ENCODE assay signal across 9 mouse cellular contexts in genomic region chr6:17834493-17834892, GRCm38 (mm10).
A peak's percentile ranks its signal among the peaks of the same experiment; 100 is the strongest.
DNase-seq lines count a peak whose midpoint lies in the region; ATAC-seq and TF ChIP-seq lines count a peak whose summit lies in the region.
"Had no signal": no experiment of that assay in that cellular context is flagged by ENCODE, and none has a peak within 500 bp of the region (broad histone marks: within the 10 kb centered on the region; RNA-seq: fewer than 3 reads in every experiment).

No protein-coding gene starts in this region.

- no peaks in the 10 kb centered on the region for H3K4me1 ChIP-seq in hindbrain, postnatal 0 days (ENCODE audit: insufficient read depth, low read length)
- 0 out of 2 replicates have a peak, but pooled peaks cover 3% of the 10 kb centered on the region for H3K4me1 ChIP-seq in limb, embryonic 10.5 days

- peak; percentile 22 to 25 for DNase-seq in monocyte, adult 2 months (ENCODE audit: low read depth in 1 of 2, low spot score in 2 of 2)
- peak; percentile 70 to 80 for DNase-seq in adrenal gland, adult 18-20 months (ENCODE audit: low spot score in 2 of 2)
- DNase-seq in embryo, embryonic 10.5 days (ENCODE audit: low spot score): peak; percentile 85
- DNase-seq in hindbrain, postnatal 0 days (ENCODE audit: low spot score): peak; percentile 76
- peak; percentile 72 for DNase-seq in limb, embryonic 10.5 days (ENCODE audit: low spot score)
- peak; percentile 87 for DNase-seq in retina, embryonic 14.5 days (ENCODE audit: low spot score)
- DNase-seq in urinary bladder, postnatal 36 days (ENCODE audit: low spot score in 2 of 2): peak; percentile 46 to 48

- H3K9ac ChIP-seq in hindbrain, postnatal 0 days (replicated peaks; ENCODE audit: low read length): no peak overlapping the region
- H3K9ac ChIP-seq: heart, embryonic 13.5 days had no signal

- 35% methylated on average over 7 of the region's 7 CpGs for WGBS in hindbrain, postnatal 0 days
- WGBS in limb, embryonic 10.5 days: 41% methylated on average over 7 of the region's 7 CpGs

- H3K9me3 ChIP-seq in hindbrain, postnatal 0 days (ENCODE audit: low read length): no peaks in the 10 kb centered on the region
- H3K9me3 ChIP-seq in limb, embryonic 10.5 days (replicated peaks): no peaks in the 10 kb centered on the region

- 0 out of 2 replicates have a peak, but pooled peaks cover 4% of the 10 kb centered on the region for H3K36me3 ChIP-seq in hindbrain, postnatal 0 days (ENCODE audit: insufficient read depth, low read length)
- H3K36me3 ChIP-seq in limb, embryonic 10.5 days: 0 out of 2 replicates have a peak, but pooled peaks cover 6% of the 10 kb centered on the region

- H3K4me3 ChIP-seq in hindbrain, postnatal 0 days (ENCODE audit: low read length): no peak overlapping the region
- no peak overlapping the region for H3K4me3 ChIP-seq in limb, embryonic 10.5 days
- H3K4me3 ChIP-seq: heart, embryonic 13.5 days had no signal

- no peak overlapping the region for H3K4me2 ChIP-seq in hindbrain, postnatal 0 days (ENCODE audit: low read depth, low read length)
- H3K4me2 ChIP-seq: heart, embryonic 13.5 days had no signal

- no peak overlapping the region for H3K27ac ChIP-seq in hindbrain, postnatal 0 days
- no peak overlapping the region for H3K27ac ChIP-seq in limb, embryonic 10.5 days
- H3K27ac ChIP-seq: heart, embryonic 13.5 days had no signal

- H3K27me3 ChIP-seq in hindbrain, postnatal 0 days (ENCODE audit: insufficient read depth, low read length): no peaks in the 10 kb centered on the region
- no peaks in the 10 kb centered on the region for H3K27me3 ChIP-seq in limb, embryonic 10.5 days (ENCODE audit: low read depth, poor library complexity, severe bottlenecking)
- H3K27me3 ChIP-seq: heart, embryonic 13.5 days had no signal

- TF ChIP-seq CTCF in hindbrain, postnatal 0 days (IDR thresholded peaks at IDR 0.05; ENCODE audit: low read depth): peak; percentile 71

- no peak for ATAC-seq in monocyte, adult 5-6 weeks (replicated peaks; ENCODE audit: insufficient number of reproducible peaks, low FRiP score, low TSS enrichment, poor library complexity, severe bottlenecking)
- ATAC-seq in hindbrain, postnatal 0 days: no peak

Comparison
In these comparisons a context has a peak if more than half of its experiments do, and no peak if none do; other contexts are left out.
1. DNase-seq: peak in every context shown above with its lines; median percentile 87 in retina, embryonic 14.5 days; 85 in embryo, embryonic 10.5 days; 76 in hindbrain, postnatal 0 days; 75 in adrenal gland, adult 18-20 months; 72 in limb, embryonic 10.5 days; 47 in urinary bladder, postnatal 36 days; 24 in monocyte, adult 2 months.